Mouse (Mus musculus) cortical plate, adult 2 months (tissue): ENCODE measurements around the gene Gpr55.

ENCODE experiments used
- CTCF ChIP-seq: fragments of 200-500 bp; IDR thresholded peaks from 2 replicates; pipeline ENCODE4 v1.5.1; 2011; ENCODE audit warnings: mild to moderate bottlenecking, control low read depth, low read length; ENCODE audit not compliant: insufficient read depth; ENCODE audit errors: extremely low read depth
- POLR2A ChIP-seq: fragments of 200-500 bp; IDR thresholded peaks from 2 replicates; pipeline ENCODE4 v1.6.1; 2011; ENCODE audit warnings: mild to moderate bottlenecking, low read length, control low read depth; ENCODE audit not compliant: insufficient read depth; ENCODE audit errors: extremely low read depth

- TF ChIP-seq POLR2A (no peak), CTCF (no peak)
Measured at GRCm38 (mm10) chr1:85928688-85929065, 32.1 kb downstream of the Gpr55 start.
